Mouse (Mus musculus) lung, adult 18-20 months (tissue): Measurements from ENCODE around the gene Gm45808.
"Not testable (repeated sequence)": the region's sequence is repeated elsewhere in the genome, so short reads cannot be mapped to it uniquely, and the experiment has no call there.

Source experiments
- DNase-seq, 2 experiments: peaks; one replicate each; pipeline ENCODE4 v3.0.0; 2022; ENCODE audit warnings: mixed read lengths in 2 of 2

Gene Gm45808

GRCm38 (mm10) chr7:45509181-45509882 is 22.7 kb upstream of the Gm45808 start:
- DNase-seq = no peak

- no peak for DNase-seq
Measured at GRCm38 (mm10) chr7:45508561-45508960, 21.9 kb upstream of the Gm45808 start.

- DNase-seq = no peak
Measured at GRCm38 (mm10) chr7:45507583-45507982, 21.0 kb upstream of the Gm45808 start.

- no peak for DNase-seq
Measured at GRCm38 (mm10) chr7:45498427-45498826, 11.8 kb upstream of the Gm45808 start.

GRCm38 (mm10) chr7:45494548-45494947 is 7.9 kb upstream of the Gm45808 start:
- no peak for DNase-seq

- DNase-seq = no peak
Measured at GRCm38 (mm10) chr7:45492951-45493350, 6.3 kb upstream of the Gm45808 start.

- DNase-seq = no peak
Measured at GRCm38 (mm10) chr7:45492225-45492844, 5.7 kb upstream of the Gm45808 start.

GRCm38 (mm10) chr7:45491264-45491663 is 4.7 kb upstream of the Gm45808 start:
- peak; percentile 44 to 51 for DNase-seq

- no peak for DNase-seq
Measured at GRCm38 (mm10) chr7:45490822-45491221, 4.2 kb upstream of the Gm45808 start.

- no peak for DNase-seq
Measured at GRCm38 (mm10) chr7:45489578-45489977, 3.0 kb upstream of the Gm45808 start.

- DNase-seq = peak; percentile 83 to 86
Measured at GRCm38 (mm10) chr7:45488293-45489204, 1.9 kb upstream of the Gm45808 start, which contains the start of gene Dhdh. Dhdh (minus strand) TSS chr7:45488805.

GRCm38 (mm10) chr7:45487861-45488292 is 1.3 kb upstream of the Gm45808 start:
- no peak for DNase-seq

GRCm38 (mm10) chr7:45486158-45486557 is 453 bp downstream of the Gm45808 start:
- DNase-seq = no peak

- not testable (repeated sequence) for DNase-seq
Measured at GRCm38 (mm10) chr7:45484985-45485384, 1.6 kb downstream of the Gm45808 start.

GRCm38 (mm10) chr7:45482166-45482565 is 4.4 kb downstream of the Gm45808 start:
- DNase-seq = no peak

- peak; percentile 71 to 79 for DNase-seq
Measured at GRCm38 (mm10) chr7:45481374-45481927, 5.2 kb downstream of the Gm45808 start, which contains the start of gene Tulp2. Tulp2 (plus strand) TSS chr7:45481877.

GRCm38 (mm10) chr7:45480310-45480709 is 6.3 kb downstream of the Gm45808 start:
- DNase-seq = not testable (repeated sequence)

- no peak for DNase-seq
Measured at GRCm38 (mm10) chr7:45478774-45479173, 7.8 kb downstream of the Gm45808 start.

GRCm38 (mm10) chr7:45477003-45477402 is 9.6 kb downstream of the Gm45808 start:
- DNase-seq = peak; percentile 55 to 74

- no peak for DNase-seq
Measured at GRCm38 (mm10) chr7:45476453-45476852, 10.2 kb downstream of the Gm45808 start.

- peak in 1 of 2 experiments; percentile 45 for DNase-seq
Measured at GRCm38 (mm10) chr7:45475291-45475969, 11.2 kb downstream of the Gm45808 start.

GRCm38 (mm10) chr7:45470869-45471268 is 15.7 kb downstream of the Gm45808 start:
- peak; percentile 61 to 73 for DNase-seq
